9 mouse cellular contexts compared by ENCODE assay signal in genomic region chr17:47395376-47395913, GRCm38 (mm10). TPM values are rescaled to one million over a fixed set of nuclear protein-coding genes. Genes with fewer than 3 reads are reported as not detected.
DNase-seq lines count a peak whose midpoint lies in the region; ATAC-seq lines count a peak whose summit lies in the region.
"Had no signal": no experiment of that assay in that cellular context is flagged by ENCODE, and none has a peak within 500 bp of the region (broad histone marks: within the 10 kb centered on the region; RNA-seq: fewer than 3 reads in every experiment).

No protein-coding gene starts in this region.

- ATAC-seq in intestine, embryonic 15.5 days, result peak; percentile 95
- ATAC-seq in liver, embryonic 16.5 days (ENCODE audit: low read depth), result peak; percentile 85
- ATAC-seq: Patski had no signal

- no peaks in the 10 kb centered on the region for H3K36me3 ChIP-seq in intestine, embryonic 15.5 days
- no peaks in the 10 kb centered on the region for H3K36me3 ChIP-seq in liver, embryonic 16.5 days (ENCODE audit: control insufficient read depth, insufficient read depth)

- peaks cover 12% of the 10 kb centered on the region; the same call in 1 of the 2 replicates for H3K4me1 ChIP-seq in intestine, embryonic 15.5 days (replicated peaks)
- peaks cover 14% of the 10 kb centered on the region for H3K4me1 ChIP-seq in liver, embryonic 16.5 days (ENCODE audit: control insufficient read depth, low read depth, low read length)

- no peak overlapping the region for H3K27ac ChIP-seq in intestine, embryonic 15.5 days
- no peak overlapping the region for H3K27ac ChIP-seq in liver, embryonic 16.5 days (ENCODE audit: low read length)

- H3K4me3 ChIP-seq in intestine, embryonic 15.5 days (replicated peaks), result peak overlapping the region; percentile 40
- peak overlapping the region; percentile 51 for H3K4me3 ChIP-seq in liver, embryonic 16.5 days (ENCODE audit: low read depth, low read length)

- no peak overlapping the region for H3K9ac ChIP-seq in intestine, embryonic 15.5 days
- H3K9ac ChIP-seq in liver, embryonic 16.5 days (ENCODE audit: low read depth, low read length), result peak overlapping the region; percentile 24; the same call in 1 of the 2 replicates

- peaks cover 8% of the 10 kb centered on the region for H3K27me3 ChIP-seq in intestine, embryonic 15.5 days (replicated peaks)
- peaks cover 10% of the 10 kb centered on the region for H3K27me3 ChIP-seq in liver, embryonic 16.5 days (ENCODE audit: control insufficient read depth, insufficient read depth, low read depth, low read length)

- H3K9me3 ChIP-seq in intestine, embryonic 15.5 days, result no peaks in the 10 kb centered on the region
- H3K9me3 ChIP-seq in liver, embryonic 16.5 days (replicated peaks; ENCODE audit: control insufficient read depth, low read length), result no peaks in the 10 kb centered on the region

- peak overlapping the region; percentile 72 for H3K4me2 ChIP-seq in intestine, embryonic 15.5 days (replicated peaks)
- peak overlapping the region; percentile 71 for H3K4me2 ChIP-seq in liver, embryonic 16.5 days (ENCODE audit: low read depth, low read length)

- WGBS in intestine, embryonic 15.5 days, result 3% methylated on average over 20 of the region's 20 CpGs
- WGBS in liver, embryonic 16.5 days (ENCODE audit: insufficient replicate concordance), result 3% methylated on average over 20 of the region's 20 CpGs

- DNase-seq in gastrocnemius, adult 18-20 months (ENCODE audit: low spot score), result peak; percentile 27
- DNase-seq in gastrocnemius, adult 8-10 months (ENCODE audit: low spot score in 2 of 2), result no peak
- peak; percentile 45 for DNase-seq in c-Kit-positive CD71-positive TER-119-positive erythroid progenitor cells, embryonic 14.5 days (ENCODE audit: low spot score)
- DNase-seq in gonadal fat pad, adult 2 months (ENCODE audit: low read depth), result peak; percentile 22
- peak; percentile 52 for DNase-seq in neural tube, embryonic 10.5 days (ENCODE audit: extremely low spot score, low spot score)
- peak; percentile 44 for DNase-seq in thymus, postnatal 14 days

RNA-seq across cellular contexts. Expression of gene Guca1a, which starts 4.9 kb away (rescaled TPM):
- total RNA-seq in gastrocnemius, adult 18-20 months (2021), result not detected
- under 1 TPM in 1 of 4 experiments, not detected in 3; 0.35 TPM for total RNA-seq in gastrocnemius, adult 8-10 months (2022)
- 1.4 and 1.6 TPM in 2 replicates for polyA plus RNA-seq in gonadal fat pad, adult 2 months (2012; rRNA removed)
- 2.0 and 2.3 TPM in 2 replicates for polyA plus RNA-seq in intestine, embryonic 15.5 days (2015; fragmentation: Nextera tagmentation; extraction: Ambion mirVana)
- polyA plus RNA-seq in liver, embryonic 16.5 days (2015; fragmentation: Nextera tagmentation; extraction: Ambion mirVana), result 0.97 and 2.0 TPM in 2 replicates

RNA-seq across cellular contexts. Expression of gene Guca1b, which starts 10.3 kb away (rescaled TPM):
- total RNA-seq in gastrocnemius, adult 18-20 months (2021), result under 1 TPM; 0.36 to 0.41 TPM
- total RNA-seq in gastrocnemius, adult 8-10 months (2022), result under 1 TPM in 3 of 4 experiments, not detected in 1; 0.16 to 0.36 (median 0.34) TPM
- 0.65 and 0.71 TPM in 2 replicates for polyA plus RNA-seq in gonadal fat pad, adult 2 months (2012; rRNA removed)
- 0.52 and 0.78 TPM in 2 replicates for polyA plus RNA-seq in intestine, embryonic 15.5 days (2015; fragmentation: Nextera tagmentation; extraction: Ambion mirVana)
- 0.14 and 0.39 TPM in 2 replicates for polyA plus RNA-seq in liver, embryonic 16.5 days (2015; fragmentation: Nextera tagmentation; extraction: Ambion mirVana)

RNA-seq across cellular contexts. Expression of gene Mrps10, which starts 26.8 kb away (rescaled TPM):
- total RNA-seq in gastrocnemius, adult 18-20 months (2021), result 10 to 100 TPM; 32.9 to 34.1 TPM
- total RNA-seq in gastrocnemius, adult 8-10 months (2022), result 10 to 100 TPM; 30.5 to 33.5 (median 32.1) TPM
- polyA plus RNA-seq in gonadal fat pad, adult 2 months (2012; rRNA removed), result 28.8 and 28.9 TPM in 2 replicates
- polyA plus RNA-seq in intestine, embryonic 15.5 days (2015; fragmentation: Nextera tagmentation; extraction: Ambion mirVana), result 75.5 and 83.0 TPM in 2 replicates
- polyA plus RNA-seq in liver, embryonic 16.5 days (2015; fragmentation: Nextera tagmentation; extraction: Ambion mirVana), result 31.7 and 34.3 TPM in 2 replicates

RNA-seq across cellular contexts. Expression of gene AI661453, which starts 41.0 kb away (rescaled TPM):
- under 1 TPM; 0.39 to 0.64 TPM for total RNA-seq in gastrocnemius, adult 18-20 months (2021)
- total RNA-seq in gastrocnemius, adult 8-10 months (2022), result under 1 TPM in 3 of 4 experiments, not detected in 1; 0.16 to 0.64 (median 0.19) TPM
- 1.6 and 1.8 TPM in 2 replicates for polyA plus RNA-seq in gonadal fat pad, adult 2 months (2012; rRNA removed)
- 3.1 and 3.7 TPM in 2 replicates for polyA plus RNA-seq in intestine, embryonic 15.5 days (2015; fragmentation: Nextera tagmentation; extraction: Ambion mirVana)
- polyA plus RNA-seq in liver, embryonic 16.5 days (2015; fragmentation: Nextera tagmentation; extraction: Ambion mirVana), result 0.60 and 0.77 TPM in 2 replicates

RNA-seq across cellular contexts. Expression of gene 1700001C19Rik, which starts 41.7 kb away (rescaled TPM):
- not detected for total RNA-seq in gastrocnemius, adult 18-20 months (2021)
- total RNA-seq in gastrocnemius, adult 8-10 months (2022), result not detected
- polyA plus RNA-seq in gonadal fat pad, adult 2 months (2012; rRNA removed), result 3.9 and 4.3 TPM in 2 replicates
- polyA plus RNA-seq in intestine, embryonic 15.5 days (2015; fragmentation: Nextera tagmentation; extraction: Ambion mirVana), result 0.28 and 0.38 TPM in 2 replicates
- 1.7 and 2.3 TPM in 2 replicates for polyA plus RNA-seq in liver, embryonic 16.5 days (2015; fragmentation: Nextera tagmentation; extraction: Ambion mirVana)

Comparison
In these comparisons a context has a peak if more than half of its experiments do, and no peak if none do; other contexts are left out.
1. DNase-seq: peak in gastrocnemius, adult 18-20 months (single experiment), c-Kit-positive CD71-positive TER-119-positive erythroid progenitor cells, embryonic 14.5 days (single experiment), gonadal fat pad, adult 2 months (single experiment), neural tube, embryonic 10.5 days (single experiment) and thymus, postnatal 14 days (single experiment); none in gastrocnemius, adult 8-10 months (0 of 2).